In the genomic region with DNA sequence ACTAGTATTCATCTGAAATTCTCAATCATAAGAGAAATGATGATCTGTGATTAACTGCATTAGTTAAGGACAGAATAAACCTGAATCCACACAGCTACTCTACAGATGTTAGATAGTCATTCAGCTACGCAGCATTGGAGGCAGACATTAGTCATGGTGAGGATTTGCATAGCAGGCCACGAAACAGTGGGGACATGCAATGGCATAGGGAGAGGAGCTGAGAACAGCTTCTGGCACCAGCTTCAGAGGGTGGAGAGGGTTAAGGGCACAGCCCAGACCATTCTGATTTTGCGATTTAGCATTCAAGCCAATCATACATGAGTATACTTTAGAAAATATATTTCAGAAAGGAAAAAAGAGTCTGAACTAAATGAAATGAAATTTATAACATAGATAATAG, we compare ENCODE assay signal across 18 mouse cellular contexts.
"Had no signal": no experiment of that assay in that cellular context is flagged by ENCODE, and none has a peak within 500 bp of the region (broad histone marks: within the 10 kb centered on the region; RNA-seq: fewer than 3 reads in every experiment).

No protein-coding gene starts in this region.

- H3K4me3 ChIP-seq: liver, embryonic 12.5 days; midbrain, embryonic 13.5 days; myocyte; neural tube, embryonic 13.5 days; neural tube, embryonic 15.5 days had no signal

- H3K4me1 ChIP-seq: midbrain, embryonic 13.5 days; neural tube, embryonic 15.5 days had no signal

- DNase-seq: lung, adult 18-20 months; lung, embryonic 14.5 days; lung, postnatal 10 days; lung, postnatal 4 days; retina, postnatal 1 day; right cerebral cortex, adult 18-20 months; right cerebral cortex, postnatal 25 days; right cerebral cortex, postnatal 4 days; spleen, adult 18-20 months; thymus, adult 2 months; thymus, postnatal 25 days; thymus, postnatal 4 days had no signal

- H3K36me3 ChIP-seq: liver, embryonic 12.5 days had no signal

- H3K27ac ChIP-seq: liver, embryonic 12.5 days; liver, embryonic 14.5 days; midbrain, embryonic 13.5 days; neural tube, embryonic 13.5 days; neural tube, embryonic 15.5 days had no signal

- H3K9me3 ChIP-seq: liver, embryonic 12.5 days; midbrain, embryonic 13.5 days; neural tube, embryonic 13.5 days; neural tube, embryonic 15.5 days had no signal

- H3K9ac ChIP-seq: liver, embryonic 12.5 days; liver, embryonic 14.5 days; lung, embryonic 14.5 days; midbrain, embryonic 13.5 days; neural tube, embryonic 13.5 days; neural tube, embryonic 15.5 days had no signal

- H3K27me3 ChIP-seq: liver, embryonic 12.5 days; midbrain, embryonic 13.5 days; neural tube, embryonic 13.5 days; neural tube, embryonic 15.5 days had no signal

- ATAC-seq: liver, embryonic 12.5 days; midbrain, embryonic 13.5 days had no signal

- H3K4me2 ChIP-seq: liver, embryonic 12.5 days; lung, embryonic 14.5 days; midbrain, embryonic 13.5 days; neural tube, embryonic 13.5 days; neural tube, embryonic 15.5 days had no signal
